Mouse (Mus musculus) erythroblast, embryonic 14.5 days (primary cell): ENCODE results near the gene Phc2.

Experiments
- GATA1 ChIP-seq: IDR thresholded peaks from 2 replicates; pipeline ENCODE4 v1.6.1; 2012; ENCODE audit warnings: low read length, inconsistent platforms, mixed read lengths
- TAL1 ChIP-seq: IDR thresholded peaks from 3 replicates; pipeline ENCODE4 v1.6.1; 2012; ENCODE audit warnings: low read length, inconsistent platforms, mixed read lengths

DNA sequence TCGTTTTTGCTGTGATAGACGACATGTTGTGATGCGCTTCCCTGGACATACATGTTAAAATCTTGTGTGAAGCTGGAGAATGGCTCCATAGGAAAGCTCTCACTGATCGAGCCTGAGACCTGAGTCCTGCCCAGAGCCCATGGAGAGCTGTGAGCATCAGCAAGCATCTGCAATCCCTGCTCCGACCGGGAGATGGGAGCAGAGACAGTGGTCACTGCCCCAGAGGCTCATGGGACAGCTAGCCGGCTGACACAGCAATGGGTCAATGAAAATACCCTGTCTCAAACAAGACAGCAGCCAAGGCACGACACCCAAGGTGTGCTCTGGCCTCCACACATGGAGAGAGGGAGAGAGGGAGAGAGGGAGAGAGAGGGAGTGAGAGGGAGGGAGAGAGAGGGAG lies 26.6 kb downstream of the Phc2 start:
- TF ChIP-seq GATA1 (no peak), TAL1 (no peak)
